Mouse (Mus musculus): ENCODE measurements around the gene Olfr156. TPM values are rescaled to one million over a fixed set of nuclear protein-coding genes. Genes with fewer than 3 reads are reported as not detected.

The Olfr156 gene
- total RNA-seq (2014; rRNA removed) (not detected in 2 replicates), polyA plus RNA-seq (2015; fragmentation: Nextera tagmentation; extraction: Ambion mirVana) (not detected in 2 replicates)

- Histone ChIP-seq H3K27ac (ENCODE audit: low read depth, low read length) (no peak within 1 kb of the TSS), H3K9ac (replicated peaks; ENCODE audit: low read length, poor library complexity, severe bottlenecking) (no peak within 1 kb of the TSS), H3K9me3 (ENCODE audit: low read length) (no peaks in the 10 kb centered on the region), H3K4me1 (ENCODE audit: insufficient read depth, low read length) (no peaks in the 10 kb centered on the region), H3K36me3 (ENCODE audit: insufficient read depth, low read length) (no peaks in the 10 kb centered on the region), H3K4me3 (ENCODE audit: low read depth, low read length) (no peak within 1 kb of the TSS), H3K4me2 (ENCODE audit: low read depth, low read length, poor library complexity, severe bottlenecking) (no peak within 1 kb of the TSS), H3K27me3 (ENCODE audit: insufficient read depth, low read length) (no peaks in the 10 kb centered on the region)
- DNase-seq (ENCODE audit: low spot score) (peak; percentile 39), ATAC-seq (ENCODE audit: low FRiP score) (no peak)
- TF ChIP-seq CTCF (IDR thresholded peaks at IDR 0.05) = peak; percentile 73
- WGBS = 10% methylated on average over 7 of the region's 7 CpGs
Measured at GRCm38 (mm10) chr4:43823845-43824337, at the start of gene Olfr156. Olfr156 (minus strand) TSS chr4:43823895.

DNA sequence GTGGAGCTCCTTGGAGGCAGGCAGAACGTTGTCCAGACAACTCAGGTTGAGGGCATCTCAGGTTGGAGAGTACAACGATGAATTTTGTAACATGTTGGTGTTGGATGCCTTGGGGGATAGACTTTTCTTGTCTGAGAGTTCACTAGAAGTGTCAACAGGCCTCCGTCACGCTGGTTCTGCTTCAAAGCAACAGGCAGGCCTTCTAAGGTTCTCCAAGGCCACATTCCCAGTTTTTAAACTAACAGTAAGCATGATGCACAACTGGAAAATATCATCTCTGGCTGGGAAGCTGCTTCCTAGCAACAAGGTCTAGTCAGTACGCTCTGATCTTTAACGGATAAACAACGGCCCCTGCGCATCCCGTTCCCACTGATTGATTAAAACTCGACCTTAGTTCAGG lies 46.1 kb upstream of the Olfr156 start:
- Histone ChIP-seq H3K36me3 (ENCODE audit: insufficient read depth, low read length) (no peaks in the 10 kb centered on the region), H3K4me3 (ENCODE audit: low read depth, low read length) (no peak overlapping the region), H3K27ac (ENCODE audit: low read depth, low read length) (no peak overlapping the region), H3K27me3 (ENCODE audit: insufficient read depth, low read length) (no peaks in the 10 kb centered on the region), H3K4me1 (ENCODE audit: insufficient read depth, low read length) (no peaks in the 10 kb centered on the region), H3K9me3 (ENCODE audit: low read length) (no peaks in the 10 kb centered on the region), H3K4me2 (ENCODE audit: low read depth, low read length, poor library complexity, severe bottlenecking) (no peak overlapping the region), H3K9ac (replicated peaks; ENCODE audit: low read length, poor library complexity, severe bottlenecking) (no peak overlapping the region)
- TF ChIP-seq CTCF (IDR thresholded peaks at IDR 0.05) = no peak
- no peak for DNase-seq (ENCODE audit: low spot score)
- no peak for ATAC-seq (ENCODE audit: low FRiP score)
- WGBS = 91% methylated on average over 10 of the region's 10 CpGs

DNA sequence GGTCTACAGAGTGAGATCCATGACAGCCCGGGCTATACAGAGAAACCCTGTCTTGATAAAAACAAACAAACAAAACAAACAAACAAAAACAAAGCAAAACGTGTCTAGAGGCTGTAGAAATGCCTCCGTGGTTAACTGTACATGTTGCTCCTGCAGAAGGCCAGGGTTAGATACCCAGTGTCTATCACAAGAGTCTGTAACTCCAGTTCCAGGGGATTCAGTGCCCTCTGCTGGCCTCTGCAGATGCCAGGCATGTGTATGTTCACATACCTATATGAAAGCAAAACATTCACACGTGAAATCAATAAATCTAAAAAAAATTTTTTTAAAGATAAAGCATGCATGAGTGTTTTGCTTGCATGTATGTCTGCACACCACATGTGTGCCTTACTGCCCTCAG lies 39.6 kb upstream of the Olfr156 start:
- Histone ChIP-seq H3K27me3 (ENCODE audit: insufficient read depth, low read length) (no peaks in the 10 kb centered on the region), H3K9ac (replicated peaks; ENCODE audit: low read length, poor library complexity, severe bottlenecking) (no peak overlapping the region), H3K36me3 (ENCODE audit: insufficient read depth, low read length) (no peaks in the 10 kb centered on the region), H3K4me1 (ENCODE audit: insufficient read depth, low read length) (no peaks in the 10 kb centered on the region), H3K4me2 (ENCODE audit: low read depth, low read length, poor library complexity, severe bottlenecking) (no peak overlapping the region), H3K9me3 (ENCODE audit: low read length) (no peaks in the 10 kb centered on the region), H3K4me3 (ENCODE audit: low read depth, low read length) (no peak overlapping the region), H3K27ac (ENCODE audit: low read depth, low read length) (no peak overlapping the region)
- no peak for DNase-seq (ENCODE audit: low spot score)
- peak; percentile 32 for TF ChIP-seq CTCF (IDR thresholded peaks at IDR 0.05)
- 71% methylated on average over 4 of the region's 4 CpGs for WGBS
- no peak for ATAC-seq (ENCODE audit: low FRiP score)

DNA sequence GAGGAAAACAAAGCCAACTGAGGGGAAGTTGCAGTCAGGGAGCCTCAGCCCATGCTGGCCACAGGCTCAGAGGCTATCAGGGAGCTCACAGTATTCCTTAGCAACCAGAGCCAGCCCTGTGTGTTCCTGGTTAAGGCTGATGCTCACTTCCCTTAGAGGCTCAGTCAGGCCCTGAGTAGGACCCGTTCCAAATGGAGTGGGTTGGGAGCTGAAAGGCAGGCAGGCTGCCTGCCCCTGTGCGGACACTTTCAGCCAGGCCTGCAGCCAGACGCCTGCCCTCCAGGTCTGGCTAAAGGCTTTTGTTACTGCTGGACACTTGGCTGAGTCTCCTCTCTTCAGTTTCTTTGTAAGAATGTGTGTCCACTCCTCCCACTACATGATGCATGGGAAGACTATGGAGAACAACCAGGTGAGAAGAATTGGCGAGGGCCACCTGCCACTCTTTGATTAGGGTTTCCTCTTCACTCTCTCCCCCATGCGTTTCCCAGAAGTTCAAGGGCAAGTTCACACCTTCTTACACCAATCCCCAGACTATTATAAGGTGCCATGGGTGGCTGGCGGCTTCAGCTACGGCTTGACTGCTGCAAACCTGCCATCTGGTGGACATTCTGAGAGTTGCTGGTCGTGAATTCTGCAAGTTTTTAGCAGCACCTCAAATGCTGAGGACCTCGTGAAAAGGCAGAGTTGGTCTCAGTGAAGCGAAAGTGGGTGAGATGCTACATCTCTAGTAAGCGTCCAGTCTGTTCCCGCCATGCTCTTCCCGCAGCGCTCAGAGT lies 37.2 kb upstream of the Olfr156 start:
- H3K4me2 ChIP-seq (ENCODE audit: low read depth, low read length, poor library complexity, severe bottlenecking) = no peak overlapping the region
- peak; percentile 85 for DNase-seq (ENCODE audit: low spot score)
- ATAC-seq (ENCODE audit: low FRiP score) = peak; percentile 44; the same call in 1 of the 2 replicates
- H3K4me1 ChIP-seq (ENCODE audit: insufficient read depth, low read length) = no peaks in the 10 kb centered on the region
- peak; percentile 98 for TF ChIP-seq CTCF (IDR thresholded peaks at IDR 0.05)
- H3K36me3 ChIP-seq (ENCODE audit: insufficient read depth, low read length) = no peaks in the 10 kb centered on the region
- H3K9me3 ChIP-seq (ENCODE audit: low read length) = no peaks in the 10 kb centered on the region
- no peak overlapping the region for H3K27ac ChIP-seq (ENCODE audit: low read depth, low read length)
- H3K27me3 ChIP-seq (ENCODE audit: insufficient read depth, low read length) = no peaks in the 10 kb centered on the region
- H3K4me3 ChIP-seq (ENCODE audit: low read depth, low read length) = no peak overlapping the region
- WGBS = 13% methylated on average over 14 of the region's 14 CpGs
- H3K9ac ChIP-seq (replicated peaks; ENCODE audit: low read length, poor library complexity, severe bottlenecking) = no peak overlapping the region

GRCm38 (mm10) chr4:43859886-43860285 lies 36.2 kb upstream of the Olfr156 start:
- Histone ChIP-seq H3K4me1 (ENCODE audit: insufficient read depth, low read length) (no peaks in the 10 kb centered on the region), H3K27ac (ENCODE audit: low read depth, low read length) (no peak overlapping the region), H3K9ac (replicated peaks; ENCODE audit: low read length, poor library complexity, severe bottlenecking) (no peak overlapping the region), H3K36me3 (ENCODE audit: insufficient read depth, low read length) (no peaks in the 10 kb centered on the region), H3K4me3 (ENCODE audit: low read depth, low read length) (no peak overlapping the region), H3K27me3 (ENCODE audit: insufficient read depth, low read length) (no peaks in the 10 kb centered on the region), H3K9me3 (ENCODE audit: low read length) (no peaks in the 10 kb centered on the region), H3K4me2 (ENCODE audit: low read depth, low read length, poor library complexity, severe bottlenecking) (no peak overlapping the region)
- no peak for TF ChIP-seq CTCF (IDR thresholded peaks at IDR 0.05)
- 84% methylated on average over 10 of the region's 10 CpGs for WGBS
- ATAC-seq (ENCODE audit: low FRiP score) (no peak), DNase-seq (ENCODE audit: low spot score) (no peak)

DNA sequence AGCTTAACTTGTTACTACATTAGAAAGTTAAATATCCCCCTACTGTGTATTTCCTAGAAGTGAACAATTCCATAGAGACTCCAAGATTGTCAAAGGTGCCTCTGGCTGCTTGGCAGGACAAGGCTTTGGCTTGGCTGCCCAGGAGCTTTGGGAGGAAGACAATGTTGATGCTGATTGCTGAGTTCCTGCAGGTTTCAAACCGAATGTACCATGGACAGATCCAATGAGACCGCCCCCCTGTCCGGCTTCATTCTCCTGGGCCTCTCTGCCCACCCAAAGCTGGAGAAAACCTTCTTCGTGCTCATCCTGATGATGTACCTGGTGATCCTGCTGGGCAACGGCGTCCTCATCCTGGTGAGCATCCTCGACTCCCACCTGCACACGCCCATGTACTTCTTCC lies 30.4 kb upstream of the Olfr156 start:
- Histone ChIP-seq H3K4me1 (ENCODE audit: insufficient read depth, low read length) (no peaks in the 10 kb centered on the region), H3K27ac (ENCODE audit: low read depth, low read length) (no peak overlapping the region), H3K9me3 (ENCODE audit: low read length) (no peaks in the 10 kb centered on the region), H3K27me3 (ENCODE audit: insufficient read depth, low read length) (no peaks in the 10 kb centered on the region), H3K36me3 (ENCODE audit: insufficient read depth, low read length) (no peaks in the 10 kb centered on the region), H3K4me2 (ENCODE audit: low read depth, low read length, poor library complexity, severe bottlenecking) (no peak overlapping the region), H3K4me3 (ENCODE audit: low read depth, low read length) (no peak overlapping the region), H3K9ac (replicated peaks; ENCODE audit: low read length, poor library complexity, severe bottlenecking) (no peak overlapping the region)
- WGBS = 75% methylated on average over 8 of the region's 8 CpGs
- DNase-seq (ENCODE audit: low spot score) (no peak), ATAC-seq (ENCODE audit: low FRiP score) (no peak)
- TF ChIP-seq CTCF (IDR thresholded peaks at IDR 0.05) = no peak
